Mouse (Mus musculus) G1E-ER4 (cell line): ENCODE measurements around the gene Sertad4. TPM values are rescaled to one million over a fixed set of nuclear protein-coding genes. Genes with fewer than 3 reads are reported as not detected.

Experiments used
- GATA1 ChIP-seq: IDR thresholded peaks from one replicate; pipeline ENCODE4 v1.8.0; 2012; ENCODE audit warnings: low read length, inconsistent platforms
- polyA plus RNA-seq: library from polyadenylated mRNA; stranded (reverse); fragments of >175 nt; gene quantifications from 2 replicates; pipeline ENCODE4 v1.2.3, GENCODE M21; 2012

The Sertad4 gene
- polyA plus RNA-seq = not detected in 2 replicates

- no peak for TF ChIP-seq GATA1
Measured at GRCm38 (mm10) chr1:192855474-192856230, at the start of gene Sertad4. TSS of gene Sertad4 (minus strand) at chr1:192855756.

- TF ChIP-seq GATA1 = no peak
Measured at GRCm38 (mm10) chr1:192901516-192901915, 46.0 kb upstream of the Sertad4 start.

- no peak for TF ChIP-seq GATA1
Measured at GRCm38 (mm10) chr1:192900913-192901312, 45.4 kb upstream of the Sertad4 start.

- no peak for TF ChIP-seq GATA1
Measured at GRCm38 (mm10) chr1:192898742-192899141, 43.2 kb upstream of the Sertad4 start.

- TF ChIP-seq GATA1 = no peak
Measured at GRCm38 (mm10) chr1:192897218-192897617, 41.7 kb upstream of the Sertad4 start.

- TF ChIP-seq GATA1 = no peak
Measured at GRCm38 (mm10) chr1:192896076-192896475, 40.5 kb upstream of the Sertad4 start.

- no peak for TF ChIP-seq GATA1
Measured at GRCm38 (mm10) chr1:192890716-192891115, 35.2 kb upstream of the Sertad4 start.

- no peak for TF ChIP-seq GATA1
Measured at GRCm38 (mm10) chr1:192882617-192883295, 27.2 kb upstream of the Sertad4 start.

- TF ChIP-seq GATA1 = no peak
Measured at GRCm38 (mm10) chr1:192880130-192880529, 24.6 kb upstream of the Sertad4 start.

GRCm38 (mm10) chr1:192879086-192879580, 23.6 kb upstream of the Sertad4 start:
- no peak for TF ChIP-seq GATA1

- TF ChIP-seq GATA1 = no peak
Measured at GRCm38 (mm10) chr1:192872841-192873240, 17.3 kb upstream of the Sertad4 start.

GRCm38 (mm10) chr1:192869761-192870160, 14.2 kb upstream of the Sertad4 start:
- no peak for TF ChIP-seq GATA1

GRCm38 (mm10) chr1:192864440-192864839, 8.9 kb upstream of the Sertad4 start:
- TF ChIP-seq GATA1 = no peak

- TF ChIP-seq GATA1 = no peak
Measured at GRCm38 (mm10) chr1:192861305-192861960, 5.9 kb upstream of the Sertad4 start.

- no peak for TF ChIP-seq GATA1
Measured at GRCm38 (mm10) chr1:192860273-192860672, 4.7 kb upstream of the Sertad4 start.

GRCm38 (mm10) chr1:192857582-192857981, 2.0 kb upstream of the Sertad4 start:
- TF ChIP-seq GATA1 = no peak
